Mouse (Mus musculus): ENCODE measurements around the gene Tet3.

Gene Tet3

DNA sequence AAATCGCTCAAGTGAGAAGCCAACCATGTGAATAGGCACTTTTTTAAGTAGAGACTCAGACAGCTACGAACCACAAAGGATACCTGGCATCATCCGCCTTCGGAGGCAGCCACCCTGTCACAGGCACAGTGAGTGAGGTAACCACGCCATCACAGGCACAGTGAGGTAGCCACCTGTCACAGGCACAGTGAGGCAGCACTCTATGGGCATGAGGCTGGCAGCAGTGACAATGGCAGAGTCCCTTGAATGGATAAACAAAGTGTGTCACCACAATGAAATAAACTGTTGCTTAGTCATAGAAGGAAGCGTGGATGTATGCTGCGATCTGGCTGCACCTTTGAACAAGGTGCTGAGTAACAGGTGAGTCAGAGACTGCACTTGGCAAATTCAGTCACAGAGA is 19.7 kb upstream of the Tet3 start:
- DNase-seq (ENCODE audit: low spot score in 2 of 2) = no peak

- no peak for DNase-seq (ENCODE audit: low spot score in 2 of 2)
Observed at GRCm38 (mm10) chr6:83478217-83478616, 19.3 kb upstream of the Tet3 start.

DNA sequence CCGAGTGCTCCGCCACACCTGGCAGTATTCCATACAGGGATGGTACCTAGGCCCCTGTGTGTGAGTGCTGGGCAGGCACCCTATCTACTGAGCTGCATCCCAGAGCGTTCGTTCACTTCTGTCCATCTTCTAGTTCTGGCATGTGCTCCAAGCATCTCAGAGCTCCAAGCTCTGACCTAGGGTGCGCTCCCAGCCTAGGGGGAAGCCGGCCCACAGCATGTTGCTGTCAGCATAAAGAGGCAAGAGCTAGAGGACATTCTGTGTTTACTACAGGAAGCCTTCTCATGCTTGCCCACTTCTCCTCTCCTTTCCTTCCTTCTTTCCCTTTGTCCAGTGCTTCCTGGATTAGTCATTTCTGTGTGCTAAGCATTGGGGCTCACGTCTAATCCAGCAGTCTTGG is 16.5 kb upstream of the Tet3 start:
- DNase-seq (ENCODE audit: low spot score in 2 of 2) = no peak

DNA sequence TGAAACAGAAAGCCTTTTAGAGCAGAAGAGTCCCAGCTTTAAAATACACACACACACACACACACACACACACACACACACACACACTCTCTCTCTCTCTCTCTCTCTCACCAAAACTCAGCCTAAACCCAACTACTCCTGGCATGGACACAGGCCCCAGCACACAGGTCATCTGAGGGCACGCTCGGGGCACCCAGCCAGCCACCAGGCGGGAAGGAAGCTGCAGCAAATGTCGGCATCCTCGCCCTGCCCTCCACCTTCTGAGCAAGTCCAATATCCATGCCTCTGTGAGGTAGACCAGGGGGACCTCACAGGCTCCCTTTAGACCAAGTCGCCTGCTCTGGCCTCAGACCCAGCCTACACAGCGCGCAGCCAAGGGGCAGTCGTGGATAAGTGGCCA is 14.4 kb upstream of the Tet3 start:
- no peak for DNase-seq (ENCODE audit: low spot score in 2 of 2)

- DNase-seq (ENCODE audit: low spot score in 2 of 2) = no peak
Observed at GRCm38 (mm10) chr6:83471739-83472138, 12.9 kb upstream of the Tet3 start.

DNA sequence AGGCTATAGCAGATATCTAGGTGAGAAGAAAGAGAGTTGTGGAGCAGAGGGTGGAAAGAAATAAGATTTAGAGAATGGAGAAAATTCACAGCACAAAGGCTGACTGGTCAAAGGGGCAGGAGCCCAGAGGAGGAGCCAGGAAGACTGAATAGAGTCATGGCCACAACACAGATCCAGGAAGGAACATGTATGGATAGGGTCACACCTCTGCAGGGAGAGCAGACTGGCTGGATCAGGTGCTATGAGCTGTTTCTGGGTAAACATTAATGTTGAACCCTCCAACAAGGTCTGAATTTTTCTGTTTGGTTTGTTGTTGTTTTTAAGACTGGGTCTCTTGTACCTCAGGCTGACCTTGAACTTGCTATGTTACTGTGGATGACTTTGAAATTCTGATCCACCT is 5.1 kb upstream of the Tet3 start:
- no peak for DNase-seq (ENCODE audit: low spot score in 2 of 2)

- DNase-seq (ENCODE audit: low spot score in 2 of 2) = no peak
Observed at GRCm38 (mm10) chr6:83456984-83457810, 1.7 kb downstream of the Tet3 start.

DNA sequence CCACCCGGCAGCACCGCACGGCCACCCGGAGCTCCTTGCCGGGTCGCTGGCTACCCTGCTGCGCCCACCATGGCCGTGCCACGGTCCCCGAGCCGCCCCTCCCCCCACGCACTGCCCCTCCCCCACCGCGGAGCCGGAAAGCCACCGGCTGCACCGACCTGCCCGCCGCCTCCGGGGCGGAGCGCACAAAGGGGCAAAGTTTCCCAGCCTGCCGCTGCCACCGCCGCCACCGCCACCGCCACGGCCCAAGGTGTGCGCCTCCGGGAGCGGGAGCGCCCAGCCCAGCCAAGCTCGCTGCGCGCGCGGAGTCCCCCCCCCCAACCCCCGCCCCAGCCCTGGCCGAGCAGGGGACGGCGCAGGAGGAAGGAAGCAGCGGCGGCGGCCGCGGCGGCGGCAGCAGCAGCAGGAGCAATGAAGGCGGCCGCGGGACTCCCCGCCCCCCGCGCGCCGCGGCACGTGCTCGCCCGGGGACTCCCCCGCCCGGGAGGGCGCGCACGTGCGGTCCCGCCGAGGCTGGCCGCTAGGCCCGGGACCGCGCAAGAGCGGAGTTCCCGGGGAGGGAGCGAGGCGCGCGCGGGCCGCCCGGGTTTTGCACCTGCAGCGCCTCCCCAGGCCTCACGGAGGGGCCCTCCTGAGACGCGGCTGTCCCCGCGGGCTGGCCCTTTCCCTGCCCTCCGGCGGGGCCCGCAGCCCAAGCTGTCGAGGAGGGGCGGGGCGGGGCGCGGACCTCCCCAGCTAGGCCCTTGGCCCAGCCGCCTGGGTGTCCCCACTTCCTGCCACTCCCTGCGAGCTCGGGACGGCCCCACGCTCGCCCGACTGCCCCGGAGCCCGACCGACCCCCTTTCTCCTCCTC is 2.5 kb downstream of the Tet3 start:
- peak in 1 of 2 experiments; percentile 66 for DNase-seq (ENCODE audit: low spot score in 2 of 2)

DNA sequence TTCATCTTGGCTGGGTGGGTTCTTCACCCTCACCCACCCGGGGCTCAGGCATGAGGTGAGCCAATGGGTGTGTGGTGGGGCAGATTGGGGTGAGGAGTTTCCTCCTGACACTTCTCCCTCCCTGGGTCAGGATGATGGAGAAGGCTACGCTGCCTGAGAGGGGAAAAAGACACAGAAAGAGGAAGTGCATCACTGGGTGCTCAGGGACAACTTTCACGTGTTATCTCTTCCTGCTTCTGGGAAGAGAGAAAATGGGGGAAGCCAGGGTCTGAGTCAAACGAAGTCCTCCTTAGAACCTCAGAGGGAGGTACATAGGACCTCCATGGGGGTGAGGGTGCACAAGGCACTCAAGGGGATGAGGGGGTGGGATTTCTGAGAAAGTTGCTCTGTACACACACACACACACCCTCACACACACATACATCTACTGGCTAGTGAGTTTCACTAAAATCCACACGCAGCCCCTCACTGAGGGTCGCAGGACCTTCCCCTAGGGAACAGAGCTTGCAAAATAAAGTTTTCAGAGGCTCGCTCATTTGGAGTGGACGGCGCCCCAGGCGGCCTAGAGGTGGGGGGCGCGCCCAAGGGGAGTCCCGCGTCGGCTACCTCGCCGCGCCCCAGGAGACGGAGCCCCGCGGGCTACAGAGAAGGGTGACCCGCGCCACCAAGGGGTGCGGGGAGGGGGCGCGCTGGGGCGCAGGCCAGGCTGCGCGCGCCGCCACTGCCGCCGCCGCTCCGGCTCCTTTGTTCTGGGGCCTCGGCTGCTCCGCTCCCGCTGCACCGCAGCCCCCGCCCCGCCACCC is 3.4 kb downstream of the Tet3 start:
- peak in 1 of 2 experiments; percentile 49 for DNase-seq (ENCODE audit: low spot score in 2 of 2)

- DNase-seq (ENCODE audit: low spot score in 2 of 2) = no peak
Observed at GRCm38 (mm10) chr6:83453706-83454105, 5.2 kb downstream of the Tet3 start.

DNA sequence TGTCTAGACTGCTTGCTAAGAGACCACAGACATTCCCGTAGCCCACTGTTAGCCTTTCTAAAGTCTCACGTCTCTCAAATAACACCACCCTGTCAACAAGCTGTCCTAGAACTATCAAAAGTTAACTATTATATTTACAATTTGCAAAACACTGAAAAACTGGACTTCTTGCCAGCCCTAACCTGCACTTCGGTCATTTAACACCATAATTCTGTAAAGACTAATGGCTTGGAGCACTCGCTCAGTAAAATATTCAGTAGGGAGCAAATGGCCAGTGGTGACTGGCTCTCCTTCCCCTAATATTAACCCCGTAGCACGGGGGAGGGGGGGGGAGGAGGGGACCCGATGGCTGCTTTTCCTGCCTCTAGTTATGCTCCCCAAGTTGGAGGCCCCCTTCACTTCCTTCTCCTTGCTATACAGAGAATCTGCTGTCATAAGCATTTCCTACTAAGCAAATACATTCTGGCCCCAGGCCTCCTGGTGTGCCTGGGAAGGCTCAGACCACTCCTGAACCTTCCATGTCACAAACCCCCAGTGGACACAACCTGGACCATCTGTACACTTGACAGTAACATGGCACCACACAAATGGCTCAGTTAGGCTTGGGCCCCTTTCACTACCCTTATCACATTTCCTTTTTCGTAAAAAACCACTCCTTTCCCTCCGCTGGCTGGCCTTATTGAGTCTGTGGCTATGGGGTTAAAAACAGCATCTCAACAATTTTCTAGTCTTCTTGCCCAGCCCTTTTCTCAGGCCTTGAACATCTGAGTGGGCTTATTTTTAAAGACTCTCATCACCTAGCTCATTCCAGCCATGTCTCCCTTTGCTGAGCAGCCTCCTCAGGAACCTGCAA is 8.2 kb downstream of the Tet3 start:
- no peak for DNase-seq (ENCODE audit: low spot score in 2 of 2)

- DNase-seq (ENCODE audit: low spot score in 2 of 2) = no peak
Observed at GRCm38 (mm10) chr6:83449440-83449839, 9.4 kb downstream of the Tet3 start.

GRCm38 (mm10) chr6:83448911-83449310 is 10.0 kb downstream of the Tet3 start:
- no peak for DNase-seq (ENCODE audit: low spot score in 2 of 2)

DNA sequence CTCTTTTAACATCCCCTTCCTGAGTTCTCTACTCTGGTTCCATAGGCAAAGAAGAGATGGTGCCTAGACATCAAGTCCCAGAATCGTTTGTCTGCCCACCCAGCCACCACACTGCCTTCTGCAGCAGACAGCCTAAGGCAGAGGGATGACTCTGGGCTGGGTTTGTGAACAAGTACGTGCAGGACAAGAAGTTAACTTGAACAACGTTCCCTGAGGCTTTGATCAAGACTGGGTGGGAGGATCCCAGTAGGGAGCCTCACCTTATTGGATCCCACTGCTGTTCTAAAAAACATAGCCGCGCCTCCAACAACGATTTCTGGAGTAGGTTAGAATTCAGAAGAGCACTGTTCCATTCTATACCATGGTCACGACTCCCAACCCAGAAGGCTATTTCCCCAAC is 11.9 kb downstream of the Tet3 start:
- no peak for DNase-seq (ENCODE audit: low spot score in 2 of 2)

- DNase-seq (ENCODE audit: low spot score in 2 of 2) = no peak
Observed at GRCm38 (mm10) chr6:83445796-83446195, 13.1 kb downstream of the Tet3 start.

- peak; percentile 58 to 75 for DNase-seq (ENCODE audit: low spot score in 2 of 2)
Observed at GRCm38 (mm10) chr6:83443441-83444340, 15.2 kb downstream of the Tet3 start.

DNA sequence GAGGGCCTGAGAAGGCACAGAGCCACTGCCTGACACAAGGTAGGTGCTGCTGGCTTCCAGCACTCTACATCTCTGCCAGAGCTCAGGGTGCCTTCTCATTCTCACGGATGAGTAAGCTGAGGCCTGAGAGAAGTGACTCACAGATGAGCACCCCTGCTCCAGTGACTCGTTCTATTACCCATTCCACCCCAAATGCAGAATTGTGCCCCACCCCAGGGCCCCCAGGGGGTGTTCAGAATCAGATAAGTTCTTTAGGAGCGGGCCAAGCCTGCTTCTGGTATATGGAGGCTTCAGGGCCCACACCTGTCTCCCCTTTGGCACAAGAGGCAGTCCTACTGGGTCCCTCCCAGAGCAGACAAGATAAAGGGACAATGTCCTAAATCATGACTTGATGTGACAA is 16.2 kb downstream of the Tet3 start:
- DNase-seq (ENCODE audit: low spot score in 2 of 2) = no peak

DNA sequence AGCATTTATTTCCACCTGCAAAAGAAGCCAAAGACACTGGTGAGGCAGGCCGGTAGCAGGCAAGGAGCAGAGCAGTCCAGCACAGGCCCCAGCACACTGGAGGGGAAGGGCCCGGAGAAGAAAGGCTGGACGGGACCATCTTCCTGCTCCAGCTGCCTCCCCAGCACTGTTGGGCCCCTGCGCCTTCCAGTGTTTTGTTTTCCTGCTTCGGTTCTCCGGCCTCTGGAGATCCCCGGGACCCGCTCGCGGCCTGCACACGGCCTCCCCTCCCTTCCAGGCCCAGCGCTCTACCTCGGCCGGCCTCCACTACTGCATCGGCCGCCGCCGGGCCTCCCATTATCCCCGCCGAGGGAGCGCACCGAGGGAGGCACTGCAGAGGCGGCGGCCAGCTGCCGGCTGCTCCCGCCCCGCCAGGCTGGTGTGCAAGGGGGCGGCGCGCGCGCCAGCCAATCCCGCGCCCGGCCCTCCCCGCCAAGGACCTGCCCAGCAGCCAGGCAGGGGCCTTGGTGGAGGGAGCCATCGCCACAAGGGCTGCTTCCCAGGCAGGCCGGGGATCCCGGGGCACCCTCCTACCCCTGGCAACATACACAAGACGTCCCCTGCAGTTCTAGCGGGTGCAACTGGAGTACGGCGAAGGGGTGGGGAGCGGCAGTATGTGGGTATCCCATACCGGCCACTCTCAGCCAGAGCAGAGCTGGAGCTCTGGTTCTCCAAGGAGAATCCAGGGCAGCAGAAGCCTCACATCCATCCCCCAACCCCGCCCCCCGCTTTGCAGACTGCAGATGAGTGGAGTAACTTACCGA is 17.4 kb downstream of the Tet3 start:
- peak; percentile 76 to 82 for DNase-seq (ENCODE audit: low spot score in 2 of 2)
